Mouse (Mus musculus) monocyte, adult 59 days (primary cell): ENCODE data around the gene Slc2a4. TPM values are rescaled to one million over a fixed set of nuclear protein-coding genes. Genes with fewer than 3 reads are reported as not detected.

Source experiments
- total RNA-seq, 2 experiments: library from RNA; stranded (reverse); gene quantifications; one replicate each; pipeline ENCODE4 v1.2.4; 2023

Gene Slc2a4
- total RNA-seq, result not detected

DNA sequence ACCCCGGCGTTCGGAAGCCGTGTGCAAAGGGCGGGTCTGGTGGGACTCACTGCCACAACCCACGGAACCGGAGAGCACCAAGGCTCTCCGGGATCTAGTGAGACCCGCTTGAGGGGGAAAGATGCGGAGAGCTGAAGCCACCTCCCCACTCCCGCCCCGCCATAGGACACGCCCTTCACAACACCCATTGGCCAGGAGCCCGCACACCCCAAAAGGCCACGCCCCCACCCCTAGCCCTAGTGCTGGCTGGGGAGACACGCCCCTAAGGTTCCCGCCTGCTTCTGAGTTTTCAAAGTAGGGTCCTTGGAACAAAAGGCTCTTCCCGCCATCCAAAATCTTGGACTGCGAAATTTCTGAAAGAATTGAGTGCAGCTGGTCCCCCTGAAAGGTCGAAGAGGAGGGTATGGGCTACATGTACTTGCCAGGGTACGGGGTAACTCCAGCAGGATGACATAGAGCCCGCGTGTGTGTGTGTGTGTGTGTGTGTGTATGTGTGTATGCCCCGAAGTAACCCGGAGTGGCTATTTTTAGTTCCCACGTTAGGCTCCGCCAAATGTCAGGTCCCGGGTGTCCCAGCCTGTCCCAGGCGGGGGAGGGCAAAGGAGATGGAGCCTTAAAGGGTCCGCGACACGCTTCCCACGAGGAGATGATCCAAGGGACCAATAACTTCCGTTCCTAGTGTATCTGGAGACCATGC lies at the start of gene Slc2a4:
Slc2a4 (minus strand) TSS at position 123 of the 697 bp plus-strand sequence.

DNA sequence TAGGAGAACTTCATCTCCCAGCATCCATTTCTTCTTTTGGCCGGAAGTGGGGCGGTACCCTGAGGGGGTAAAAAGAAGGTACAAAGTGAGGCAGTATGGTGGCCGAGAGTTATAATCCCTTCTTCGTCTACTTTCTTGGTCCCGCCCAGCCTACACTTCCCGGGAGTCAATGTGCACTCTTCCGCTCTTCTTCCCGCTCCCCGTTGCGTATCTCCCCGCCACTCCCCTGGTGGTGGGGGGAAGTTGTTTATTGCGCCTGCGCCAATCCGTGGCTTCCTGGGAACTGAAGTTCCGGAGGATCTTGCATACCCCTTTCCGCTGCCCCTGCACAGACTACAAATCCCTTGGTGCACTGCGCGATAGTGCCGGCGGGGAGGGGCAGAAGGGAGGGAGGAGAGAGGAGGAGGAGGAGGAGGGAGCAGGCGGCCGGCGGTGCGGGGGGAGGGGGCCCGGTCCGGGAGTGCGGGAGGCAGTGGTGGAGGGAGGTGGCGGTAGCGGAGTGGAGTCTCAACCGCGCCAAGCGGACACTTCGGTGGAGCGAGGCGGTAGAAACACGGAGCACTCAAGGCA lies 47.5 kb upstream of the Slc2a4 start, which contains the start of gene Phf23:
Phf23 (plus strand) TSS at position 387 of the 570 bp plus-strand sequence.

DNA sequence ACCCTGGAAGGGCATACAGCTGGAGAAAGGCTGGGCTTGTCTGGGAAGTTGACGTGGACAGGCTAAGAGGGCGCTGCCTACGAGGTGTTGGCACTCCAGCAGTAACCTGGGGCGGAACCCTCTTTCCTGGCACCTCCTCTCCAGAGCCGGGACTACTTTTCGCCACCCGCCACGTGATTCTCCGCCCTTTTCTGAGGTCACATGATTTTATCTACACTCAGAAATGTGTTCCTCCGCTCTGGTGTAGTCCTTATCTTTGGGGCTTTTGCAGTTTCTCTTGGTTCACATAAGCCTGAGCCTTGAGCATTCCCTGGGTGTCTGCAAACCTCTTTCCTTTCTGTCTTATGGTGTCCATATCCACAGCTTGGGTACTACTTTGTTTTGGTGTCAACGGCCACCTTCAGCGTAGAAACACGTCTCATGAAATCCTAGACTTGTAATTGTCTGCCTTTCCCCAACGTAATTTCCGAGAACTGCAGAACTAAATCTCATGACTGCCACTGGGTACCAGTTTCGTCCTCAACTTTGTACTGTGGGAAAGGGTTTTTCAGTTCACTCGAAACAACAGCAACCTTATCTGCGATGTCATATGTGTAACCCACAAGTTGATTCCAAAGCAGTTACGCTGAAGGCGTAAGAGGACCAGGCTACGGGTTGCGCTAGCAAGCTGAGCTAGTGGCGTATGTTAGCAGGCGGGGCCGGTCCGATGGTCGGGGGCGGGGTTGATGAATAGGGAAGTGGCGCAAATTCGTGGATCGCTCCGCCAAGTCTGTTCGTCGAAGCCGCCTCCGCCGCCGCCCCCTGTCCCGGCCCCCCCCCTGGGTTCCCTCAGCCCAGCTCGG lies 43.1 kb upstream of the Slc2a4 start, which contains the start of gene Gabarap:
Gabarap (plus strand) TSS at position 294 of the 842 bp plus-strand sequence.

DNA sequence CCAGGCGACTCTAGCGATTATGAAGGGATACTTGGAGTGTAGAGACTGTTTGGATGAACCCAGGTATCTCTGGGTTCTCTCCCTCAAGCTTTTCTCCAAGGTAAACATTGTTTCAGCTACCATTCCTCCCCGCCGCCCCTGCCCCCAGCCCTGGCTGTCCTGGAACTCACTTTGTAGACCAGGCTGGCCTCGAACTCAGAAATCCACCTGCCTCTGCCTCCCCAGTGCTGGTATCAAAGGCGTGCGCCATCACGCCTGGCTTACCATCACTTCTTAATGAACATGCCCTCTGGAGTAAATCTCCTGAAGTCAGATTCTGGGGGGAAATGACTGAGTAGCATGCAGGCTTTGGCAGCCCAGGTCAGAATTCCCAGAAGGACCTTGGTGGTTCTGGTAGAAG lies 34.2 kb upstream of the Slc2a4 start, which contains the start of gene Elp5:
Elp5 (minus strand) TSS at position 293 of the 400 bp plus-strand sequence.

DNA sequence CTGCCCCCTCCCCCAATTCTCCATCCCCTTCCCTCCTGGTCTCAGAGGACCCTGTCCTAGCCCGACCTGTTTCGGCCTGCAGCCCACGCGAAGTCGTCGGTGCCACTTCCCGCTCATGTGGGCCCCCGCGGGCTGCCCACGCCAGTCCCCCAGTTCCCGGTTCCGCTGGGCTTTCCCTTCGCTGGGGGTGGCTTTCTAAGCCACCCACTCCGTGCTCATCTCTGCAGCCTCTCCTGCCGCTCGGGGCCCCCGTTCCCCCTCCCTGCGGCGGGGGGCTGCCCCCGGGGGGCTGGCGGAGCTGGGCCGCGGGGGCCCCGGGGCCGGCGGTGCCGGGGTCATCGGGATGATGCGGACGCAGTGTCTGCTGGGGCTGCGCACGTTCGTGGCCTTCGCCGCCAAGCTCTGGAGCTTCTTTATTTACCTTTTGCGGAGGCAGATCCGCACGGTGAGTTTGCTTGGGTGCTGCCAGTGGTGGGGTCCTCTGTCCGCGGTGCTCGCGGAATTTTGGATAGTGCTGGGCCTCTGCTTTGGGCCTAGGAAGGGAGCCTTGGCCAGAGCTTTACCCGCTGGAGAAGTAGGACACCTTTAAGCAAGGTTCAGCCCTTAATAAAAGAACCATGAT lies 33.3 kb upstream of the Slc2a4 start, which contains the start of gene Ctdnep1:
Ctdnep1 (plus strand) TSS at position 16 of the 622 bp plus-strand sequence.

DNA sequence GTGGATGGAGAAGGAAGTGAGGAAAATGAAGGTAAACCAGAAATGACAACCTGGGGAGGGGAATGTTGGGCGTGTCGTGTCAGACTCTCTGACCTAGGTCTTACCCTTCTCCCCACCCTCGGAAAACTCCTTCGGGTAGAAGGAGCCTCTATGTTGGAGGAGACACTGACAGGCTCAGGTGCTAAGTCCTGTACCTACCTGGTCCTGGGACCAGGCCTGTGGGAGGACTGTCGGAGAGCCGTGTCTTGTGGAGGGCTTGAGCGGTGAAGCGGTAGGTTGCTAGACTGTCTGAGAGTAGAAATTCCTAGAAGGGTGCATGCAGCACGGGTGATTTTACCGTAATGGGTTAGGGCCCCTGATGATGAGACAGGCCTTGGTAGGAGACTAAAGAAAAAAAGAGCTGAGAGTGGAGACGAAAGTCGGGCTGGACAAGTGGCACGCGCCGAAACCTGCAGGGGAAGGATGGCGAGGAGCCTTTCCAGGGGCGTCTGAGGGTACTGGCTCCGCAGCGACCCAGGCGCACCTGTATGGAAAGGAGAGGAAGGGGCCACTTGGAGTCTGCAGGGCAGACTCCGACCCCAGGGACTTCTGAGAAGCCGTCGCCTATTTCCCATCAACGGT lies 16.8 kb upstream of the Slc2a4 start, which contains the start of gene Cldn7:
Cldn7 (plus strand) TSS at position 130 of the 621 bp plus-strand sequence.

DNA sequence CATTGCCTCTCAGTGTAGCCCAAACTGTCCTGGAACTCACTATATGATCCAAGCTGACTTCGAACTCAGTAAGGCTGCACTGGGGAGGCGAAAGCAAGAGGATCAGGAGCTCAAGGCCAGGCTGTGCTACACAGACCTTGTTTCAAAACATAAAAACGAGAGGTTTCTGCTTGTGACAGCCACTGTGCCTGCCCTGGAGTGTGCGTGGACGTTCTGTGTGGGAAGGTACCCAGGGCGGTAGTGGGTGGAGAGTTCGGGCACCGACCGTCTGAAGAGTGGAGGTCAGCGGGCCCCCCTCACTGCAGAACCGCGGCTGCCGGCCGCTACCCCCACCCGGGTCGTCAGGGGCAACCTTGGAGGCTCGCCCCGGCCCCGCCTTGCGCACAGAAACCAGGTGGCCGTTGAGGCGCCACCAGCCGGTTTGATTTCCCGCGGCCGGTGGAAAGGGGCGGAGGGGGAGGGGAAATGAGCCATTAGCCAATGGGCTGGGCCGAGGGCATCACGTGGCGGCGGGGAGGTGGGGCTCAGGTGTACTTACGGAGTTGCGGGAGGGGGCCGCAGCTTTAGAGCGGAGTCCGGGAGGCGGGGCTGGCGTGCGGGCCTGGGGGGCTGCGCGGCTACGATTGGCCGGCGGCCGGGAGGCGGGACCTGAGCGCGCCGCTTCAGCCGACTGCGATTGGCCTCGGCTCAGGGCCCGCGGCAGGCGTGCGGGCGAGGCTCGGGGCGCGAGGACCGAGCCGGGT lies 12.7 kb downstream of the Slc2a4 start, which contains the start of gene Ybx2:
Ybx2 (plus strand) TSS at position 660 of the 743 bp plus-strand sequence.

DNA sequence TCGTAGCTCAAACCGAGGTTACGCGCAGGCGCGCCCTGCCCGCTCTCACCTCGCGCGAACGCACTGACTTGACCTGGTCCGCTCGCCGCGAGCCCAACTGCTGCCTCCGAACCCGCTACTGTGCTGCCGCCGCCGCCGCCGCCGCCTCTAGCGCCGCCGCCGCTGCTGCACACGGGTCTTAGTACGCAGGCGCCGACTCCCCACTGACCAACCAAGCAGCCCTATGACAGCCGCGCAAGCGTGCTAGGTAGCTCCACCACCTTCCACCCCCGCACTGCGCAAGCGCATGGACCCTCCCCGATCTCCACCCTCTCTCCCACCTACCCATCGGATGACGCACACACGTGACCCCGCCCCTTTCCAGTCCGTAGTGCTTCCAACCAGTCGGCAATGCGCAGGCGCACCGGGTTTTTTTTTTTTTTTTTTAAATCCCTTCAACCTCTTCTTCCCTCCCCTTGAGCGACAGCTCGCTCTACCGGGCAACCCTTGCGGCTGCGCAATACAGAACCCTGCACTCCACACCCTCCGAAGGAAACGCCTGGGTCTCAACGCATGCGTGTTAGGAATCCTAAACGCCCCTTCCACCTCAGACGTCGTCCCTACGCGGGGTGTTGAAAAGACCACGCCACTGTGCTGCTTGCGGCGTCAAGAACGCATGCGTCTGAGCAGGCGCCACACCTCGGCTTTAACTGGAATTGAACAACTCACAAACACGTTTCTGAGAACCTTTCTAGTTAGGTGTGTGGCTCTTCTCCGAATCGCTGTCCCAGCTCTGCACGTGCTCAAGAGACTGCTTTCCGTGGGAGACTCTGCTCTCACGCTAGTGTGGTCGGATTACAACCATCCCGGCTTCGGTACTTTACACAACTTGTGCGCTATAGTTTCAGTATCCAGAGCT lies 26.6 kb downstream of the Slc2a4 start, which contains the start of gene Eif5a:
Eif5a (minus strand) TSS at position 845 of the 898 bp plus-strand sequence.

DNA sequence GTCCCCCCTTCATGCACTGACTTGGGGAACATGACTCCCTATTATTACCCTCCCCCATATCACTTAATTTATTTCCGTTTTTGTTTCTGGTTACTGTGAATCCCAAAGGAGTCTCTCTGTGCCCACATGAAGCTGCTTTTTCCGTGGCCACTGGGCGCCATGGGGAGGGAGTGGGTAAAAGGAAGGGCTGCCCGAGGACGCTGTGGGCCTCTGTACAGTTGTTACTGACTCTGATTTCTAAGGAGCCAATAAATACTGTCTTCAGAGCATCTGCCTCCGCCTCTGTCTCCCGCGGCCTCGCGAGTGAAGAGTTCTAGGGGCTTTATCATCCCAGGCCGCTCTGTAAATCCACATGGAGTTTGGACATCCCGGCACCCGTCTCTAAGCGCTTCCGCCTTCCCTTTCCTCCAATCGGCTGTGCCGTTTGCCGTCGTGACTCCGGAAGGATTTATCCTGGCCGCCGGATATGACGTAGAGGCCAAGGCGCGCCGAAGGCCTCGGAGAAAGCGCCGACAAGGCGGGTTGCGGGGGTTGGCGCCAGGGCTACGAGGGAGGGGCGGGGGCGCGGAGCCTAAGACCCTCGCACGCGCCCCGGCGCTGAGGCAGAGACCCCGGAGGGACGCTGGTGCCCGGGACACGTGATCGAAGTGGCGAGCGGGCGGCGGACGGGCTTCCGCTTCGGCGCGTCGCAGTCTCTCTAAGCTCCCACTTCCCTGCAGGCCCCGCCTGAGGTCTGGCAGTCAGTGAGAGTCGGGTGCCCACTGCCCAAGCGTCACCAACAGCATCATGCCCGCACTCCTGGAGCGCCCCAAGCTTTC lies 34.2 kb downstream of the Slc2a4 start, which contains the start of gene Gps2:
Gps2 (plus strand) TSS at position 335 of the 818 bp plus-strand sequence.

DNA sequence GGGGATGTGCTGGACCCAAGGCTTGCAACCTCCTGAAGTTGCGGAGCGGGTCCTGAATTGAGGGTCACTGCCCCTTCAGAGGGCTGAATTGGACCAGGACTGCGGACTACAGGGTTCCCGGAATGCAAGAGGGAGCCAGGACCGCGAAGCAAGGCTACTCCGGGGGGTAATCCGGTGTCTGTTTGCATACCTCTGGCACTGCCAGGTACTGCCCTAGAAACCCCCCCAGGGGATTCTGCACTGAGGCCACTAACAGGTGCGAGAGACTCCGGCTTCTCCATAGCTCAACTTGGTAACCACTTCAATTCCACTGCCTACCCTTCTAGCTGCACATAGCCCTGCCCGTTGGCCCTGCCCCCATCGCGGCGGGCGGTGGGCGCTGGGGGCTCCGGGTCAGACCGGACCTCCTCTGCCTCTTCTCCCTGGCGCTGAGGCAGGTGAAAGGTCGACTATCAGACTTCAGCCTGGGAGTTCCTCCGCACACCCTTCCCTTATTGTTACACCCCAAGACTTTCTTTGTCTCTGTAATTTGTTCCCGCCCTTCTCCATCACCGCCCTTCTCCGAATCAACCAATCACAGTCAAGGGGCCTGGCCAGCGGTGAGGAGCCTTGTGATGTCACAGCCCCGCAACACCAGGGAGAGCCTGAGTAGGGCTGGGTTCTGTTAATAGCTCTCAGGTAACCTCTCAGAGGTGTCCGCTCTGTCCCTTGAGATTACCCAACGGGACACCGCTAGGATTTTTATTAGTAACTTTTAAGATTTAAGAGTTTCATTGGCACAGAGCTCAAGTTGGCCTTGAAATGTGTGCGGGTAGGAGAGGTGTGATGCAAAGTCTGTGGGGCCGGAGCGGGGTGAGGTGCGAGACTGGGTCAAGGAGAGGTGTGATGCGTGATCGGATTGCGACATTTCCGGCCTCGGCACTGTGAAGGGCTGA lies 47.2 kb downstream of the Slc2a4 start, which contains the start of the genes 2810408A11Rik and Neurl4:
2810408A11Rik (minus strand) TSS at position 517 of the 935 bp plus-strand sequence.
Neurl4 (plus strand) TSS at position 602 of the 935 bp plus-strand sequence.

DNA sequence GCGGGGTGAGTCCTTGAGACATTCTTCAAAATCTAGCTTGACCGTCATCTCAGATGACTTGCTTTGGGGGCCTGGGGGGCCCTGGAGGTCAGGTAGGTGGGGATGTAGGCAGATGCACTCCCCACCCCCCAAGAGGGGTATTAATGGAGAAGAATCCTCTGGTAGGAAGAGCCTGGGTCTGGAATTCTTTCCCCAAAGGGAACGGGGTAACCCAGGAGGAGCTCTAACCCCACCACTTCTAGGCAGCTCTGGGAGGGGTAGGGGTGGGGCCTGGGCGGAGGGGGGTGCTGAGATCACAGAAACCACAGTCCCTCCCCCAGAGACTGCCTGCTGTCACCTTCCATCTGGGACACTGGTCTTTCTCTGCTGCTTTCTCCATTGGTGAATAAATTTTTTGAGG lies 52.7 kb downstream of the Slc2a4 start, which contains the start of gene Acap1:
Acap1 (minus strand) TSS at position 249 of the 400 bp plus-strand sequence.

Other genes starting within 250 kb of the Slc2a4 start
- 100 to 1,000 TPM; 114 to 142 TPM for gene Polr2a, start 189.6 kb downstream of the Slc2a4 start, total RNA-seq
- gene Slc35g3, start 186.2 kb downstream of the Slc2a4 start, total RNA-seq, result not detected
- gene Zbtb4, start 182.3 kb downstream of the Slc2a4 start, total RNA-seq, result 10 to 100 TPM; 16.0 to 20.0 TPM
- under 1 TPM; 0.45 to 0.49 TPM for gene Chrnb1, start 152.2 kb downstream of the Slc2a4 start, total RNA-seq
- gene Fgf11, start 146.3 kb downstream of the Slc2a4 start, total RNA-seq, result 1 to 10 TPM in 1 of 2 experiments, under 1 TPM in 1; 0.76 to 1.3 TPM
- gene Tmem102, start 142.6 kb downstream of the Slc2a4 start, total RNA-seq, result not detected
- not detected for gene Gm39566, start 132.9 kb downstream of the Slc2a4 start, total RNA-seq
- not detected for gene Spem2, start 129.7 kb downstream of the Slc2a4 start, total RNA-seq
- not detected for gene Spem1, start 126.0 kb downstream of the Slc2a4 start, total RNA-seq
- gene Nlgn2, start 110.4 kb downstream of the Slc2a4 start, total RNA-seq, result 1 to 10 TPM; 1.9 to 2.6 TPM
- 100 to 1,000 TPM; 100 to 117 TPM for gene Tmem256, start 109.7 kb downstream of the Slc2a4 start, total RNA-seq
- gene Plscr3, start 101.8 kb downstream of the Slc2a4 start, total RNA-seq, result 10 to 100 TPM; 39.8 to 43.6 TPM
- not detected for gene Tnk1, start 89.5 kb downstream of the Slc2a4 start, total RNA-seq
- not detected for gene Tmem95, start 70.2 kb downstream of the Slc2a4 start, total RNA-seq
- gene Kctd11, start 66.8 kb downstream of the Slc2a4 start, total RNA-seq, result 1 to 10 TPM; 6.0 TPM
- 10 to 100 TPM; 10.4 to 12.2 TPM for gene Acap1, start 52.6 kb downstream of the Slc2a4 start, total RNA-seq
- under 1 TPM; 0.31 to 0.49 TPM for gene 2810408A11Rik, start 47.2 kb downstream of the Slc2a4 start, total RNA-seq
- gene Neurl4, start 47.1 kb downstream of the Slc2a4 start, total RNA-seq, result 10 to 100 TPM; 30.0 to 30.4 TPM
- 100 to 1,000 TPM; 110 to 112 TPM for gene Gps2, start 34.3 kb downstream of the Slc2a4 start, total RNA-seq
- 100 to 1,000 TPM; 407 to 410 TPM for gene Eif5a, start 26.2 kb downstream of the Slc2a4 start, total RNA-seq
- gene Ybx2, start 12.4 kb downstream of the Slc2a4 start, total RNA-seq, result 1 to 10 TPM in 1 of 2 experiments, not detected in 1; 1.6 TPM
- not detected for gene Cldn7, start 16.6 kb upstream of the Slc2a4 start, total RNA-seq
- 100 to 1,000 TPM; 107 to 143 TPM for gene Ctdnep1, start 33.0 kb upstream of the Slc2a4 start, total RNA-seq
- 10 to 100 TPM; 44.3 to 49.5 TPM for gene Elp5, start 34.3 kb upstream of the Slc2a4 start, total RNA-seq
- 100 to 1,000 TPM; 469 to 485 TPM for gene Gabarap, start 43.0 kb upstream of the Slc2a4 start, total RNA-seq
- gene Phf23, start 47.6 kb upstream of the Slc2a4 start, total RNA-seq, result 10 to 100 TPM; 64.3 to 77.5 TPM
- 10 to 100 TPM; 30.2 to 33.6 TPM for gene Dvl2, start 52.4 kb upstream of the Slc2a4 start, total RNA-seq
- gene Acadvl, start 67.2 kb upstream of the Slc2a4 start, total RNA-seq, result 10 to 100 TPM; 43.9 to 56.5 TPM
- gene Dlg4, start 68.8 kb upstream of the Slc2a4 start, total RNA-seq, result 10 to 100 TPM; 11.0 to 19.4 TPM
- not detected for gene Asgr1, start 105.9 kb upstream of the Slc2a4 start, total RNA-seq
- 1 to 10 TPM; 3.7 to 3.8 TPM for gene Asgr2, start 144.5 kb upstream of the Slc2a4 start, total RNA-seq
- 1 to 10 TPM; 7.0 to 7.1 TPM for gene Mgl2, start 182.1 kb upstream of the Slc2a4 start, total RNA-seq
- 10 to 100 TPM; 57.0 to 63.9 TPM for gene Clec10a, start 208.0 kb upstream of the Slc2a4 start, total RNA-seq